Mouse (Mus musculus): ENCODE results near the gene Chrm1. TPM values are rescaled to one million over a fixed set of nuclear protein-coding genes. Genes with fewer than 3 reads are reported as not detected.

Chrm1 gene
- polyA plus RNA-seq, 1 experiment: 2.4 TPM

- no peak overlapping the region for H3K27ac ChIP-seq (ENCODE audit: insufficient read depth, low read depth, low read length)
- 16% methylated on average over 1 of the region's 1 CpGs for WGBS
- no peaks in the 10 kb centered on the region for H3K27me3 ChIP-seq (ENCODE audit: control insufficient read depth, insufficient read depth, low read length)
- H3K4me3 ChIP-seq (ENCODE audit: low read depth, low read length): no peak overlapping the region
- TF ChIP-seq POLR2A (IDR thresholded peaks at IDR 0.05; ENCODE audit: low read depth, low read length) (no peak), CTCF (IDR thresholded peaks at IDR 0.05; ENCODE audit: extremely low read depth, insufficient read length, insufficient replicate concordance, low read depth, low read length) (no peak)
- peaks cover 7% of the 10 kb centered on the region; the same call in 1 of the 2 replicates for H3K4me1 ChIP-seq (ENCODE audit: control insufficient read depth, insufficient read depth, insufficient read length, low read length)
- H3K36me3 ChIP-seq (ENCODE audit: control insufficient read depth, insufficient read depth, low read length): no peaks in the 10 kb centered on the region
Measured at GRCm38 (mm10) chr19:8632029-8632428, 31.6 kb upstream of the Chrm1 start.

DNA sequence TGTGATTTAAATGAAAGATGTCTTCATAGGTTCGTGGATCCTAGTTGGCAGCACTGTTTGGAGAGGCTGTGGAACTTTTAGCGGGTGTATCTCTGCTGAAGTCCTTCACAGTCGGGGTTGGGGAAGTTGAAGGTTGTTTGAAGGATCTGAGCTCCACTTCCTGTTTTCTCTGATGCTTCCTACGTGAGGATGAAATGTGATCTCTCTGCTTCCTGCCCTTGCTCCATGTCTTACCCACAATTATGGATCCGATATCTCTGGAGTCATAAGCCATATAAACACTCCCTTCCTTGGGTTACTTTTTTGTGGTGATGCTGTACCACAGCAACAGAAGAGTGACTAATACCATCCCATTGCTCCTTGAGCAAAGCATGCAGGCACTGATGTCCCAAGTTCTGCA, 21.5 kb upstream of the Chrm1 start:
- Histone ChIP-seq H3K27ac (ENCODE audit: insufficient read depth, low read depth, low read length) (no peak overlapping the region), H3K27me3 (ENCODE audit: control insufficient read depth, insufficient read depth, low read length) (no peaks in the 10 kb centered on the region; the same call in 1 of the 2 replicates), H3K36me3 (ENCODE audit: control insufficient read depth, insufficient read depth, low read length) (no peaks in the 10 kb centered on the region), H3K4me3 (ENCODE audit: low read depth, low read length) (no peak overlapping the region), H3K4me1 (ENCODE audit: control insufficient read depth, insufficient read depth, insufficient read length, low read length) (no peaks in the 10 kb centered on the region)
- TF ChIP-seq POLR2A (IDR thresholded peaks at IDR 0.05; ENCODE audit: low read depth, low read length) (no peak), CTCF (IDR thresholded peaks at IDR 0.05; ENCODE audit: extremely low read depth, insufficient read length, insufficient replicate concordance, low read depth, low read length) (no peak)
- 41% methylated on average over 5 of the region's 5 CpGs for WGBS

- H3K36me3 ChIP-seq (ENCODE audit: control insufficient read depth, insufficient read depth, low read length): no peaks in the 10 kb centered on the region
- no peak overlapping the region for H3K4me3 ChIP-seq (ENCODE audit: low read depth, low read length)
- no peaks in the 10 kb centered on the region for H3K4me1 ChIP-seq (ENCODE audit: control insufficient read depth, insufficient read depth, insufficient read length, low read length)
- no peak overlapping the region for H3K27ac ChIP-seq (ENCODE audit: insufficient read depth, low read depth, low read length)
- TF ChIP-seq CTCF (IDR thresholded peaks at IDR 0.05; ENCODE audit: extremely low read depth, insufficient read length, insufficient replicate concordance, low read depth, low read length): no peak
- no peak for TF ChIP-seq POLR2A (IDR thresholded peaks at IDR 0.05; ENCODE audit: low read depth, low read length)
- no peaks in the 10 kb centered on the region for H3K27me3 ChIP-seq (ENCODE audit: control insufficient read depth, insufficient read depth, low read length)
- 67% methylated on average over 2 of the region's 2 CpGs for WGBS
Measured at GRCm38 (mm10) chr19:8646393-8646792, 17.2 kb upstream of the Chrm1 start.

DNA sequence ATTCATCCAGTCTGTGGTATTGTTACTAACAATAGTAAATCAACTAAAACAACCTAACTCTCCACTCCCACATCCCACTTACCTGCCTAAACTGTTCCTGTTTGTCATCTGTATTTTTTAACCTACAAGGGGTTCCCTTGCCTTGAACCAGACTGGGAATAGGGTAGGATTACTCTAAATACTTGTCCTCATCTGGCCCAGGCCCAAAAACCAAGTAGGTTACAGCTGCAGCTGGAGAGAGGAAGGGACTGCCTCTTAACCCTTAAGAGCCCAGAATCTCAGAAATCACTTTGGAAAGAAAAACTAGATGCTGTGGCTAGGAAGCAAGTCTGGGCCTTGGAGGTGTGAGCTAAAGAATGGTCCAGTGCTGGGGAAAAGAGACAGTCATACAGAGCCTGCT, 7.8 kb upstream of the Chrm1 start:
- 0 out of 2 replicates have a peak overlapping the region, but pooled peaks have one; percentile 25 for H3K27ac ChIP-seq (ENCODE audit: insufficient read depth, low read depth, low read length)

DNA sequence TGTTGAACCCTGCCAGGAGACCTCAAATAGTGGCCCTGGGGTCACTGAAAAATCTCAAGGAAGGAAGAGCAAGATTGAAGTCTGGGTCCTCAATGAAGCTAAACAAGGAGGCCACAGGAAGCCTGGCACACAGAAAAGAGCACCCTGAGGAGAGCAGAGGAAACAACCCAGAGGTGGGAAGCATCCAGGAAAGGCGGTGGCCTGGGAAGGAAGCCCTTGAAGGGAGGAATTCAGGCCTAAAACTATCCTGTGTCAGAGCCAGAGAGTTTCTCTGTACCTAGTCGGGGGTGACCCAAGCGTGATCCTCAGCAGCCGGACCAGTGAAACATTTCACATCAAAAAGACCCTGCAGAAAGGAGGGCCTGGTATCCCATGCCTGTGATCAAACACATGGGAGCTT, 7.2 kb upstream of the Chrm1 start:
- H3K4me1 ChIP-seq (ENCODE audit: control insufficient read depth, insufficient read depth, insufficient read length, low read length): no peaks in the 10 kb centered on the region
- H3K4me3 ChIP-seq (ENCODE audit: low read depth, low read length): no peak overlapping the region
- no peak for TF ChIP-seq CTCF (IDR thresholded peaks at IDR 0.05; ENCODE audit: extremely low read depth, insufficient read length, insufficient replicate concordance, low read depth, low read length)
- no peak for TF ChIP-seq POLR2A (IDR thresholded peaks at IDR 0.05; ENCODE audit: low read depth, low read length)
- H3K27me3 ChIP-seq (ENCODE audit: control insufficient read depth, insufficient read depth, low read length): no peaks in the 10 kb centered on the region
- 78% methylated on average over 4 of the region's 4 CpGs for WGBS
- H3K27ac ChIP-seq (ENCODE audit: insufficient read depth, low read depth, low read length): 0 out of 2 replicates have a peak overlapping the region, but pooled peaks have one; percentile 25
- no peaks in the 10 kb centered on the region for H3K36me3 ChIP-seq (ENCODE audit: control insufficient read depth, insufficient read depth, low read length)

More for the DNA sequence above, 7.8 kb upstream of the Chrm1 start:
- Histone ChIP-seq H3K27me3 (ENCODE audit: control insufficient read depth, insufficient read depth, low read length) (no peaks in the 10 kb centered on the region), H3K36me3 (ENCODE audit: control insufficient read depth, insufficient read depth, low read length) (no peaks in the 10 kb centered on the region), H3K4me1 (ENCODE audit: control insufficient read depth, insufficient read depth, insufficient read length, low read length) (no peaks in the 10 kb centered on the region), H3K4me3 (ENCODE audit: low read depth, low read length) (no peak overlapping the region)
- TF ChIP-seq CTCF (IDR thresholded peaks at IDR 0.05; ENCODE audit: extremely low read depth, insufficient read length, insufficient replicate concordance, low read depth, low read length): no peak
- TF ChIP-seq POLR2A (IDR thresholded peaks at IDR 0.05; ENCODE audit: low read depth, low read length): no peak

DNA sequence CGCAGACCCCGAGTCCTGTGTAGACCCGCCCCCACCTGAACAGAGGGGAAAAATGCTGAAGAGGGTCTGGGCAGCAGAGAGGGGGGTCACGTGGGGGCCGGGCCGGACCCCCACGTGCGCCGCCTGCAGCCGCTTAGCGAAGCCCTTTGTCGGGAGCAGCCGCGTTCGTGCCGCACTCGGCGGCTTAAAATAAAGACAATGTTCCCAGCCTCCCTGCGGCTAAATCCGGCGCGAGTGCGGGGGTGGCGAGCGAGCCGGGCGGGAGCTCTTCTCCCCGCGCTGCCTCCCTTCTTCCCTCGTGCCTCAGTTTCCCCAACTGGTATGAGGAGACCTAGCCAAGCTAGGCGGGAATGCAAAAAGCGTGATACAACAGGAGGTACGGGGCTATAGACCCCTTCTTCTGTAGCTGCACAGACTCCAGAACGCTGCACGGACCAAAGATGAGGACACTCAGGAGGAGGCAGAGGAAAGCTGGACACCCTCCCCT, 1.7 kb upstream of the Chrm1 start:
- TF ChIP-seq CTCF (IDR thresholded peaks at IDR 0.05; ENCODE audit: extremely low read depth, insufficient read length, insufficient replicate concordance, low read depth, low read length) (no peak), POLR2A (IDR thresholded peaks at IDR 0.05; ENCODE audit: low read depth, low read length) (no peak)
- Histone ChIP-seq H3K4me3 (ENCODE audit: low read depth, low read length) (peak overlapping the region; percentile 50), H3K4me1 (ENCODE audit: control insufficient read depth, insufficient read depth, insufficient read length, low read length) (peaks cover 4% of the 10 kb centered on the region), H3K27ac (ENCODE audit: insufficient read depth, low read depth, low read length) (no peak overlapping the region), H3K27me3 (ENCODE audit: control insufficient read depth, insufficient read depth, low read length) (peaks cover 7% of the 10 kb centered on the region; the same call in 1 of the 2 replicates), H3K36me3 (ENCODE audit: control insufficient read depth, insufficient read depth, low read length) (no peaks in the 10 kb centered on the region)
- 2% methylated on average over 35 of the region's 35 CpGs for WGBS

- peak; percentile 65; the same call in 1 of the 2 replicates for TF ChIP-seq CTCF (IDR thresholded peaks at IDR 0.05; ENCODE audit: extremely low read depth, insufficient read length, insufficient replicate concordance, low read depth, low read length)
- TF ChIP-seq POLR2A (IDR thresholded peaks at IDR 0.05; ENCODE audit: low read depth, low read length): no peak
- H3K4me1 ChIP-seq (ENCODE audit: control insufficient read depth, insufficient read depth, insufficient read length, low read length): peaks cover 4% of the 10 kb centered on the region
- no peak overlapping the region for H3K27ac ChIP-seq (ENCODE audit: insufficient read depth, low read depth, low read length)
- peaks cover 7% of the 10 kb centered on the region; the same call in 1 of the 2 replicates for H3K27me3 ChIP-seq (ENCODE audit: control insufficient read depth, insufficient read depth, low read length)
- peak overlapping the region; percentile 50 for H3K4me3 ChIP-seq (ENCODE audit: low read depth, low read length)
- no peaks in the 10 kb centered on the region for H3K36me3 ChIP-seq (ENCODE audit: control insufficient read depth, insufficient read depth, low read length)
- WGBS: 6% methylated on average over 11 of the region's 11 CpGs
Measured at GRCm38 (mm10) chr19:8662337-8662736, 1.3 kb upstream of the Chrm1 start.
